Mouse (Mus musculus) hindbrain, embryonic 11.5 days (tissue): Measurements from ENCODE around the gene Calm5. TPM values are rescaled to one million over a fixed set of nuclear protein-coding genes. Genes with fewer than 3 reads are reported as not detected.

Source experiments
- ATAC-seq: fragments of 200-750 bp; cut with Nextera tagmentation; 2 replicates; pipeline ENCODE4 v1.8.0; 2017; ENCODE audit warnings: mild to moderate bottlenecking, moderate TSS enrichment, moderate library complexity; ENCODE audit not compliant: low FRiP score
- DNase-seq: peaks from one replicate; pipeline ENCODE4 v3.0.0-alpha.2; 2015; ENCODE audit warnings: low spot score
- H3K27ac ChIP-seq: fragments of 300-500 bp; sonication (generic); 2 replicates; pipeline ENCODE4 v1.5.1; 2014; ENCODE audit warnings: mild to moderate bottlenecking, low read depth, low read length
- H3K27me3 ChIP-seq: fragments of 300-500 bp; sonication (generic); 2 replicates; pipeline ENCODE4 v1.6.1; 2014; ENCODE audit warnings: mild to moderate bottlenecking, low read length, moderate library complexity, mixed read lengths; ENCODE audit not compliant: control insufficient read depth, insufficient read depth
- H3K36me3 ChIP-seq: fragments of 300-500 bp; sonication (generic); 2 replicates; pipeline ENCODE4 v1.6.1; 2014; ENCODE audit warnings: mild to moderate bottlenecking, low read length, moderate library complexity, mixed read lengths; ENCODE audit not compliant: control insufficient read depth, insufficient read depth
- H3K4me1 ChIP-seq: fragments of 300-500 bp; sonication (generic); replicated peaks from 2 replicates; pipeline ENCODE4 v1.6.1; 2014; ENCODE audit warnings: low read length, mixed read lengths; ENCODE audit not compliant: control insufficient read depth, insufficient read depth
- H3K4me2 ChIP-seq: fragments of 300-500 bp; sonication (generic); replicated peaks from 2 replicates; pipeline ENCODE4 v1.6.1; 2014; ENCODE audit warnings: mild to moderate bottlenecking, low read depth, low read length
- H3K4me3 ChIP-seq: fragments of 300-500 bp; sonication (generic); 2 replicates; pipeline ENCODE4 v1.5.1; 2014; ENCODE audit warnings: low read depth, low read length
- H3K9ac ChIP-seq: fragments of 300-500 bp; sonication (generic); 2 replicates; pipeline ENCODE4 v1.6.1; 2014; ENCODE audit warnings: low read depth, low read length
- H3K9me3 ChIP-seq: fragments of 300-500 bp; sonication (generic); 2 replicates; pipeline ENCODE4 v1.6.1; 2016; ENCODE audit warnings: low read length; ENCODE audit not compliant: control insufficient read depth
- WGBS: fragments of 180-500 bp; shearing (Covaris S2); extraction: QIAGEN DNeasy Blood & Tissue Kit; methylation state at CpG from one replicate; pipeline ENCODE4 v1.1.7; 2014; 5-methylcytosine and 5-hydroxymethylcytosine counted together
- polyA plus RNA-seq: library from polyadenylated mRNA; unstranded; fragments of >200 nt; fragmentation: Nextera tagmentation; extraction: Ambion mirVana; gene quantifications from 2 replicates; pipeline ENCODE4 v1.2.1, GENCODE M21; 2014

Calm5 gene
- polyA plus RNA-seq, 1 experiment from 2014 or later, result not detected

DNA sequence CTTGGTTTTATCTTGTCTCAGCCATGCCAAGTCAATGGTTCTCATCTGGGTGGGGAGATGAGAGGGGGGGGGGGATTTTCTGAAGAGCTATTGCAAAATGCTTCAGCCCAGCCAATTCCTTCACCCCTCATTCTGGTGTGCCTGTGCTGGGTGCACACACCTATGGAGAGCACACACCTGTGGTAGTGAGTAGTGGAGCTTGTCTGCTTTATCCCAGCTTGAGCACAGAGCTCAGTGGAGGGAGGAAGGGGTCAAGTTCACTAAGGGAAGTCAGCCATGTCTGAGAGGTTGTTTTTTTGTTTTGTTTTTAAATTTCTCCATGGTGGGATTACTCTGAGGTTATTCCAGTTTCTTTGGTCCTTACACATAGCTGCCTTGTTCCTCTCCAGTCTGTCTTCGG is 2.3 kb downstream of the Calm5 start:
- no peak for ATAC-seq
- no peaks in the 10 kb centered on the region for H3K4me1 ChIP-seq
- WGBS, result 71% methylated on average over 1 of the region's 1 CpGs

DNA sequence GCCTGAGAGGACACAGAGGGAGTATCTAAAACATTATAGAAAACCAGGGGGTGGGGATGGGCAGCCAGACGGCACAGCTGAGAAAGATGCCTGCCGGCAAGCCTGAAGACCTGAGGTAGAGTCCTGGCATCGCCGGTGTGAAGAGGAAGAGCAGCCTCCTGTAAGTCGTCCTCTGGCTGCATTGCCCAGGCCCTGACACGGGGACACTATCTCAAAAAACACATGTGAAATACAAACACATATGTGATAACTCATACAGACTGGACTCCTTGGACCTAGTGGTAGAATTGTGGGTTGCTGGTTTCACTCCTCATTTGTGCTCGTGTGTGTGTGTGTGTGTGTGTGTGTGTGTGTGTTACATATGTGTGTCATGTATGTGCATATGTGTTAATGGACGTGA is 7.3 kb downstream of the Calm5 start:
- H3K27ac ChIP-seq, result no peak overlapping the region
- H3K9ac ChIP-seq, result no peak overlapping the region
- WGBS, result 87% methylated on average over 8 of the region's 8 CpGs
- H3K4me1 ChIP-seq, result no peaks in the 10 kb centered on the region
- DNase-seq (no peak), ATAC-seq (no peak)
- H3K4me3 ChIP-seq, result no peak overlapping the region
- H3K9me3 ChIP-seq, result no peaks in the 10 kb centered on the region
- H3K36me3 ChIP-seq, result no peaks in the 10 kb centered on the region
- H3K27me3 ChIP-seq, result no peaks in the 10 kb centered on the region
- H3K4me2 ChIP-seq, result no peak overlapping the region

More for the DNA sequence above, 2.3 kb downstream of the Calm5 start:
- Histone ChIP-seq H3K27me3 (no peaks in the 10 kb centered on the region), H3K9me3 (no peaks in the 10 kb centered on the region), H3K4me3 (no peak overlapping the region), H3K27ac (no peak overlapping the region), H3K4me2 (no peak overlapping the region), H3K9ac (no peak overlapping the region), H3K36me3 (no peaks in the 10 kb centered on the region)
- no peak for DNase-seq

DNA sequence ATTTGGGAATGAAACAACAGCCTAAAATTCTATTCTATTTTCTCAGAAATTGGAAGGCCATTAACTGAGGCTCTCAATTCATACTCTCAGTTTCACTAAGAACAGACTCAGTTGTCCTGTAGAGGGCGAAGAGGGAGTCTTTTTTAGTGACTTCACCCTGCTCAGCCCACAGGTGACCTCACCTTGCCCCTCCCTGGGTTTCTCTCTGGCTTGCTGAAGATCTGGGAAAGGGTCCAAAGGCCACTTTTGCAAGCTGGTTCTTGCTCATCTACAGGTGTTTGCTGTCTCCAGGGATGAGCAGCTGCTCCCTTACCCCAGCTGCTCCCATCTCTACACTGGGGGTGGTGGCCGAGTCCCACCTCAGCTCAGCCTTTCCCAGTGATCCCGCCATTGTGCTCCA is 8.4 kb downstream of the Calm5 start:
- H3K4me2 ChIP-seq, result no peak overlapping the region
- H3K9me3 ChIP-seq, result no peaks in the 10 kb centered on the region
- H3K9ac ChIP-seq, result no peak overlapping the region
- no peak overlapping the region for H3K27ac ChIP-seq
- H3K4me1 ChIP-seq, result no peaks in the 10 kb centered on the region
- DNase-seq, result no peak
- WGBS, result 78% methylated on average over 3 of the region's 3 CpGs
- H3K4me3 ChIP-seq, result no peak overlapping the region
- no peaks in the 10 kb centered on the region for H3K36me3 ChIP-seq
- H3K27me3 ChIP-seq, result no peaks in the 10 kb centered on the region
- ATAC-seq, result no peak

DNA sequence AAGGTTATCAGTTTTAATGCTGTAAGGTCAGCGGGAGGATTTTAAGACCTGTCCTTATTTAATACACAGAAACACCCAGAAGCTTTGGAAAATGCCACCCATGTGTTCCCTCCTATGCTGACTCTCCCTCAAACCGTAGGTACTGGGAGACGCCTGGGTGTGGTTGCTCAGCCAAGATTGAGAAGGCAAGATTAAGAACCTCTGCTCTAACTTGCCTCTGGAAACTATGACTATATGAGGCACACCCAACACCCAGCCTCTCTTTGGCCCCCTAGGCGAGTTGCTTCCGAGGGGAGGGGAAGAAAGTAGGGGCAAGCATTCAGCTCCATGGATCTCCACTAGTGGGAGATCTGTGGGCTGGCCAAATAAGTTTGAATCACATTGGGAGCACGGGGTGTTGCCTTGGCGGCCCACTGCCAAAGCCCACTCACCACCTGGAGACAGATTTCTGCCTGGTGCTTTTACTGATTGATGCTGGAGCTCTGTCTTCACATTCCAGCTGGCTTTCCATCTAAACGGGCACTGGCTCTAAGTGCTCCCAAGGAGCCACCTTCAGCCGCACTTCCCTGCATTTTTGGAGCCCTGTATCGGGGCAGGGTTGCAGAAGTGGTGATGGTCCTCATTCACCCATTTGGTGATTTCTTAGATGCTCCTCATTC is 9.1 kb downstream of the Calm5 start:
- Histone ChIP-seq H3K9ac (no peak overlapping the region), H3K9me3 (no peaks in the 10 kb centered on the region), H3K27ac (no peak overlapping the region), H3K4me1 (no peaks in the 10 kb centered on the region), H3K4me2 (no peak overlapping the region), H3K27me3 (no peaks in the 10 kb centered on the region), H3K4me3 (no peak overlapping the region), H3K36me3 (no peaks in the 10 kb centered on the region)
- ATAC-seq, result no peak
- DNase-seq, result no peak
- 93% methylated on average over 10 of the region's 10 CpGs for WGBS

DNA sequence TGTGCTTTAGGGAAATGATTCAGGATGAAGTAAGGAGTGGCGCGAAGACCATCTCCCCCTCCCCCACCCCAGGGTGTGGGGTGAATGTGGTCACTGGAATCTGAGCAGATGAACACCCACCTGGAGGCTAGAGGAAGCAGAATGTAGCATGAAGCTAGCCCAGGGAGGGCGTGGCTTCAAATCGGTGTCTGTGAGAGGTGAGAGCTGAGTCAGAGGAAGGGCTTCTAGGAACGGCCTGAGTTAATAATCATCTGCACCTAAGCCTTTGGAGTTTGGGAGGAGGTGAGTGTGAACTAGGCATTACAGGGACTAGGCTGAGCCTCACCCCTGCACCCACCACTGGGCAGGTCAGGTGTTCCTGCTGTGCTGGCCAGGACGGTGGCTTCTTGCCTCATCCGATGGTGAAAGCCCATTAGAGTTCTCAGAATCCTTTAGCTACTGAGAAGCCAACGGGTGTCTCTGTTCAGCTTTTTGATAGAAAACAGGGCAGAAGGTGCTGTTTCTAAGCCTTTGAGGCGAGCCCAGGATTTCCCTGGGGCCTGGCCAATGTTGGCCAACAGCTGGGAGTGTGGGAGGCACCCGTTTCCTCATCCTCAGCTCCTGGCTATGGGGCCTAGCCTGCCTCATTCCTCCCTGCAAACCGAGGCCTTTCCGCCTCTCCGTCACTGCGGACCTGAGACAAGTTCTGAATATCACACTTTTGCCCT is 11.8 kb downstream of the Calm5 start:
- DNase-seq, result no peak
- Histone ChIP-seq H3K36me3 (no peaks in the 10 kb centered on the region), H3K27ac (no peak overlapping the region), H3K9ac (no peak overlapping the region), H3K4me3 (no peak overlapping the region), H3K9me3 (no peaks in the 10 kb centered on the region), H3K4me1 (no peaks in the 10 kb centered on the region), H3K27me3 (no peaks in the 10 kb centered on the region), H3K4me2 (no peak overlapping the region)
- ATAC-seq, result no peak
- WGBS, result 85% methylated on average over 14 of the region's 14 CpGs

DNA sequence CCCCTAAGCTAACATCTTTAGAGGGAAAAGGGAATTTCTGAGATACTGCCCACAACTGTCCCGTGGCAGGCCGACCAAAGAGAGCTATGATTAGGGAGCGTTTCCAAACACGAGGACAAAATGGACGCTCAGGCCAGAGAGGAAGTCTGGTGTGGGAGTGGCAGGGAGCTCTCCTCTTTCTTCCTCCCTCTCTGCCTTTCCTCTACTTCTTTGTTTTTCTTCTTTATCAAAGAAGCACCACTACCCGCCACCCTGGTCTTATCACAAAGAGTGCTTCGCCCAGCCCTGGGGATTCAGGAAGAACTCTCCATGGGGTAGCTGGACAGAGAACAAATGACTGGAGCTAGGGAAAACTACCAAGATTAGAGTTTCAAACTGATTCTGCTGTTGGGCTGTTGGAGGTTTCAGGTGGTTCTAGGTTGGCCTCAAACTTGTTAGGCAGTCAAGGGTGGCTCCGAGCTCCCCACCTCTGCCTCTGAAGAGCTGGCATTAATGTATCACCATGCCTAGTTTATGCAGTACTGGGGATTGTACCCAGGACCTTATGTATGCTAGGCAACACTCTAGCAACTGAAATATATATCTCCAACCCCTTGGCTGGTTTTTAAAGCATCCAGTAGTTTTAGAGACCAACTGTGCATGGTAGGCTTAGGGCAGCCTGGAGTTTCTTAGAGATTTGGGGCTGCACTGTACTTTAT is 12.5 kb downstream of the Calm5 start:
- Histone ChIP-seq H3K36me3 (no peaks in the 10 kb centered on the region), H3K4me1 (no peaks in the 10 kb centered on the region), H3K4me2 (no peak overlapping the region), H3K27ac (no peak overlapping the region), H3K9me3 (no peaks in the 10 kb centered on the region), H3K4me3 (no peak overlapping the region), H3K9ac (no peak overlapping the region), H3K27me3 (no peaks in the 10 kb centered on the region)
- WGBS, result 83% methylated on average over 8 of the region's 8 CpGs
- DNase-seq (no peak), ATAC-seq (no peak)

DNA sequence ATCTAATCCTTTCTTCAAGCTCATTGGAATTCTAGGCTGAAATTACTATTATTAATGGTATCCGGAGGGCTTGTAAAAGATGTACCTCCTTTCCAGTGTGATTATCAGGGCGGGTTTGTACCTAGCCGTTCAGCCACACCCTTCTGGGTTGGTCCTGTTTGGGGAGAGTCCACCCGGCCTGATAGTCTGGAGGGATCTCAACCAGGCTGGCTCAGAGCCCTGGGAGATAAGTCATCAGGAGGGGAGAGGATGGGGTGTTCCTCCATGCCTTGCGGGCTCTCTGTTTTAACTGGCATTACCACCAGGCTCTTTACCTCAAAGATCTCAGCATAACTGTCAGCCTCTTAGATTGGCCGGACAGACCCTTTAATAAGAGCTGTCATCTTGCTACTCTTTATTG is 13.2 kb downstream of the Calm5 start:
- Histone ChIP-seq H3K36me3 (no peaks in the 10 kb centered on the region), H3K27me3 (no peaks in the 10 kb centered on the region), H3K4me2 (no peak overlapping the region), H3K27ac (no peak overlapping the region), H3K9ac (no peak overlapping the region), H3K9me3 (no peaks in the 10 kb centered on the region), H3K4me3 (no peak overlapping the region), H3K4me1 (no peaks in the 10 kb centered on the region)
- ATAC-seq (no peak), DNase-seq (no peak)
- WGBS, result 85% methylated on average over 6 of the region's 6 CpGs

DNA sequence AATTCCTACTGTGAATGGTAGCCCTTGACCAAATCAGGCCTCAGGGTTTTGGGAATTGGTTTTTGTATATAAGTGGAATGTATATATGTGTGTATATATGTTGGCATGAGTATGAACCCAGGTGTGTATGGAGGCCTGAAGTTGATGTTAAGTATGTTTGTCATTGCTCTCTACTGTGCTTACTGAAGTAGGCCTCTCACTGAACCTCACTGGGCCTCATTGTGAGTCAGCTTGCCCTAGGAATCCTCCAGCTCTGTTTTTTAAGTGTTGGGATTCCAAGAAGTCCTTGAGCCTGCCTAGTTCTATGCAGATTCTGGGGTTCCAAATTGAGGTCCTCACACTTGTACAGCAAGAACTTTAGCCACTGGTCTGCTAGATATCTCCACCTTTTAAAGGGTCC is 15.9 kb downstream of the Calm5 start:
- Histone ChIP-seq H3K9me3 (no peaks in the 10 kb centered on the region), H3K4me3 (no peak overlapping the region), H3K27ac (no peak overlapping the region), H3K4me1 (no peaks in the 10 kb centered on the region), H3K4me2 (no peak overlapping the region), H3K36me3 (no peaks in the 10 kb centered on the region), H3K27me3 (no peaks in the 10 kb centered on the region), H3K9ac (no peak overlapping the region)
- DNase-seq (no peak), ATAC-seq (no peak)

DNA sequence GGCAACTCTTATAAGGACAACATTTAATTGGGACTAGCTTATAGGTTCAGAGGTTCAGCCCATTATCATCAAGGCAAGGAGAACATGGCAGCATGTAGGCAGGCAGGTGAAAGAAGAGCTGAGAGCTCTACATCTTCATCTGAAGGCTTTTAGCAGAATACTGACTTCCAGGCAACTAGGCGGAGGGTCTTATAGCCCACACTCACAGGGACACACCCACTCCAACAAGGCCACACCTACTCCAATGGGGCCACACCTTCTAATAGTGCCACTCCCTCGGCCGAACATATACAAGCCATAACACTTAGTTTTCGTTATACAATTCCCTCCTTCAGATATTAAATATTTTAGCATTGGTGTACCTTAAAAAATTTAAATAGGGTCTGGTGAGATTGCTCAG is 18.9 kb downstream of the Calm5 start:
- no peaks in the 10 kb centered on the region for H3K9me3 ChIP-seq
- H3K4me3 ChIP-seq, result no peak overlapping the region
- no peak overlapping the region for H3K9ac ChIP-seq
- DNase-seq, result no peak
- no peaks in the 10 kb centered on the region for H3K27me3 ChIP-seq
- H3K4me2 ChIP-seq, result no peak overlapping the region
- no peak overlapping the region for H3K27ac ChIP-seq
- WGBS, result 95% methylated on average over 4 of the region's 4 CpGs
- no peak for ATAC-seq
- H3K36me3 ChIP-seq, result no peaks in the 10 kb centered on the region
- H3K4me1 ChIP-seq, result no peaks in the 10 kb centered on the region
